Mouse (Mus musculus) gastrocnemius, postnatal 14 days (tissue): Measurements from ENCODE around the gene Dock9. TPM values are rescaled to one million over a fixed set of nuclear protein-coding genes. Genes with fewer than 3 reads are reported as not detected.

Experiments
- DNase-seq: peaks from one replicate; pipeline ENCODE4 v3.0.0; 2021; ENCODE audit warnings: mixed read lengths
- intact Hi-C: fragments of 180-260 bp; cut with DNase I; formaldehyde crosslinking; loops from one replicate; pipeline ENCODE4 v1.15.1; 2025; ENCODE audit warnings: low total_unique reads
- long read RNA-seq, 2 experiments: library from polyadenylated mRNA; stranded (forward); transcript quantifications; one replicate each; pipeline ENCODE4 v2.0.0; 2021
- total RNA-seq, 2 experiments: library from RNA; stranded (reverse); gene quantifications; 2 replicates each; pipeline ENCODE4 v1.2.3; 2021

Dock9 gene
- total RNA-seq: 10 to 100 TPM; 23.3 to 29.3 TPM
- long read RNA-seq, experiment 1, partial matches to known transcripts: 1 of 6 reads
- long read RNA-seq, experiment 1, other reads (novel, unspliced or antisense): 5 of 6 reads
- long read RNA-seq, experiment 2, partial matches to known transcripts: 0 of 1 reads
- long read RNA-seq, experiment 2, other reads (novel, unspliced or antisense): 1 of 1 reads

DNA sequence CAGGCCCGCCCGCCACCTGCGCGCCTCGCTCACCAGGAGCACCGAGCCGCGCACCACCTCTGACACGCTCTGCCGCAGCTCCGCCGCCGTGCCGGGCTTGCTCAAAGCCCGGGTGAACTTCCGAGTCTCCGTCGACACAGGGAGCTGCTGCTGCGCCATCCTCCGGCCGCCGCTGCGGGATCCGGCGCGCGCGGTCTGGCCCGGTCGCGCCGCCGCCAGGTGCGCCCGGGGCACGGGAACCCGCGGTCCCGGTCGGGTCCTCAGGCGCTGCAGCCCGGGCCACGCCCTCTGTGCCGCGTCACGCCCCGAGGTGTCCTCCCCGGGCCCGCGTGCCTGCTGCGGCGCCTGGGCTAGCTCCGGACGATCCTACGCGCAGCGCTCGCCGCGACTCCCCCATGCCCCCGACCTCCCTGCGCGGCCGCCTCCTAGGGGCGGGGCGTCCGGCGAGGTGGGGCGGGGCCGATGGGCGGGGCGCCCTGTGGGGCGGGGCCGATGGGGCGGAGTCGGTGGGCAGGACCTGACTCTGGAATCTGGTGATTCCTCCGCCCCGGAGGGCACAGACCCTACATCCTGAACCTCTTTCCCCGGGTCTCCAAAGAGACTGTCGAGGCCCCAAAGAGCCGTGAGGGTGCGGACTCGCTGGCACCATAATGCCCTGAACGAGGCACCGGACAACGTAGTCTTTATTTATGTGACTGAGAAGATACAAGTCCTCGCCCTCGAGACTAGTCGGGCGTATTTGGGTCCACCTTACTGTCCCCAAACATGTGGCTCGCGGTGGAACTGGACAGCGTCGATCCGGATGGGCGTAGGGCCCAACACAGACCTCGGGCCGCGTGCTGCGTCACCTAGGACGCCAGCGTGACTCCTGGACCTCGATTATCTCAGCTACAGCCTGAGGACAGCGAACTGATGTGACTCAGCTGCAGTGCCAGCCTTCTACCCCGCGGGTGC is at the start of gene Dock9:
Dock9 (minus strand) TSS at position 381 of the 954 bp plus-strand sequence.
- DNase-seq: peak; percentile 87
- intact Hi-C loops: no loop called here

DNA sequence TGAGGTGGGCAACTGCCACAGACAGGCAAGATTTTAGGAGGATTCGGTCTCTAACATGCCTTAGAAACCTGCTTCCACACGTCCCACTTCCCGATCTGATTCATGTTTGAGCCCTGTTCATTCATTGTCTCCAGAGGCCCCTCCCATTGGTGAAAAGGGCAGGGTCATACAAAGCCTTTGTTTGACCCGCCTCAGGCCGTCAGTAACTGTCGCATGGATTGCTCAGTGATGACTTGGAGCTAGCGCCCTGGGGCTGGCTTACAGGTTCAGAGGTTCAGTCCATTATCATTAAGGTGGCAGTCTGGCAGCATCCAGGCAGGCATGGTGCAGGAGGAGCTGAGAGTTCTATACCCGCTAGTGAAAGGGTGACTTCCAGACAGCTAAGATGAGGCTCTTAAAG is 46.8 kb upstream of the Dock9 start:
- no peak for DNase-seq
- intact Hi-C loops: no loop called here

DNA sequence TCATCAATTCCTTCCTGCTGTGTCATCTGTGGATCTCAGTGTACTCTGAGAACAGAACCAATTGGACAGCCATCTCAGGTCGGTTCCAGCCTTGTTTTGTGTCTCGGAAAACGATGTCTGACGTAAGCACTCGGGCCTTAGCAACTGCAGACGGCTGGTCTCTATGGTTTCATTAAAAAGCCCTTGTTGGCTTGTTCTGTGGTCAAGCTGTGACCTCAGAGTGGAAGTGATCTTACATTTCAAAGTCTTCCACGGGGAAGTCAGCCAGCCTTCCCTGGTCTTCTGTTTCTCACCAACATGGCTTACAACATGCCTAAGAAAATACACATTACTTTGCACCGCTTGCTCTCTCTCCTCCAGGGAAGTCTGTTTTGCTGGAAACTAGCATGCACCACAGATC is 42.6 kb upstream of the Dock9 start:
- no peak for DNase-seq
- intact Hi-C loops: no loop called here

DNA sequence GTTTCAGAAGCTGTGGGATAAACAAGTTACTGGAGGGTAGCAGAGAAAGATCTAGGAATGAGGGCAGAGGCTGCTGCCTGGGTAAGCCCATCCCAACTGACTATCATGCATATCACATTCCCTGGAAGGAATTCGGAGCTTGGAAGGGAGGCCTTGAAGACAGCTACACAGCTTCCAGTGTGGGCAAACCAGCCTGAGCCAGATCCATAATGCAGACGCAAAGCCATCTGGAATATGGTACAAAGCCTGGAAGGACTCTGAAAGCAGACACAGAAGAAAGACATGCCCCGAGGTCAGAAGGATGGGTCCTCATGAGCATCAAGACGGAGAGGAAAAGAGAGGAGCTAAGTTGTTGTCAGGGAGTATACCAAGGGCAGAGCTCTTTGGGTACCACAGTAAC is 40.5 kb upstream of the Dock9 start:
- intact Hi-C loops: no loop called here
- no peak for DNase-seq

DNA sequence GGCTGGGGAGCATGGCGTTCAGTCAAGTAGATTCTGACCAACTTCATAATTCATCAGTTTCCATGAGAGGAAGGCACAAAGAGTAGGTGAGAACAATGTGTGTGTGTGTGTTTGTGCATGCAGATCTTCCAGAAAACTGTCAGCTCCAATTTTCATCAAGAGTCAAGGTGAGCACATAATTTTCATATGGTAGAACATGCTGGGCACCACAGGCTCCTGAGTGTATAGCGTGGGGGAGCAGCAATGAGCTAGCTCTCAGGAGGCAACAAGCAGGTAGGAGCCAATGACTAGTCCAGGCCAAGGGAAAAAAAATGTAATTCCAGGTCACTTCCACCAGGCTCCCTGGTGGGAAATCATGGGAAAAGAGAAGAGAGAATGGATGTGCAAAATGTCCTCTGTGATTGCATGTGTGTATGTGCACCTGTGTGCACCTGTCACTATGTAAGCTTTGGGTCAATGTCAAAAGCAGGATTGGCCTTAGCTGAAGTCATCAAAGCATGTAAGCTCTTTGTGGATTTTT is 35.4 kb upstream of the Dock9 start:
- intact Hi-C loops: no loop called here
- no peak for DNase-seq

DNA sequence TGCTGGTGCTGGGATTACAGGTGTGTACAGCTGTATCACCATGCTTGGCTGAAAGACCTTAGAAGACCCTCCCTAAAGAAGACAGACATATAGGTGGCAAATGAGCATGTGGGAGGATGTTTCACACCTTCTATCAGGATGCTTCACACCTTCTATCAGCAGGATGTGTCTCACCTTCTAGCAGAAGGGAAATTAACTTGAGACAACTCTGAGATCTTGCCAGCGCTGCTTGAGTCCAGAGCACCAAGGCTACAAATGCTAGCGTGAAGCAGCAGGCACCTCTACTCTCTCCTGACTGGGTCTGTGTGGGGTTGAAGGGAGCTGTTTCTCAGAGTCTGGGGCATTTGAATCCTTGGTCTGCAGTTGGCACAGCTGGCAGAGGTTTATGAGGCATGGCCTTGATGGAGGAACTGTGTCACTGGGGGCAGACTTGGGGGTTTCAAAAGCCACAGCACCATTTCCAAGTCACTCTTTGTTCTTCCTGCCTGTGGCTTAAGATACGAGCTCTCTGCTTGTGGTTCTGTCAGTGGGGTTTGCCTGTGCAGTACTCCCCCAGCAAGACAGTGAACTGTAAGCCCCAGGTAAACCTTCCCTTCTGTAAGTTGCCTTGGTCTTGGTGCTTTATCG is 32.3 kb upstream of the Dock9 start:
- intact Hi-C loops: no loop called here
- DNase-seq: no peak

DNA sequence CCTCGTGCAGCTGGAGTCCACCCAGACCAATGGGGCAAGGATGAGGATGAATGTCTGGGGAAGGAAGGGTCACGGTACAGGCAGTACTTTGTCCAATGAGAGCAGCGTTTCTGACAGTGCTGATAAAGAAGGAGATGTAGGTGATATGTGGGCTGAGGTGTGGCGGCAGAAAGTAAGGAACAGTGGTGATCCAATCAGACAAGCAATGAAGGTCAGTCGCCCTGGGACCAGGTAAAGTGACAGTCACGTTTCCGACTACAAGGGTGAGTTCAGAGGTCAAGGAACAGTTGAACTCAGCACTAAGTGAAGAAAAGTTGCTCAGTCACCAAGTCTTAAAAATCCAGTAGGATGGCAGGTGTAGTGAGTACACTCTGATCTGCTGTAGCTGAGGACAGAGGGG is 29.5 kb upstream of the Dock9 start:
- intact Hi-C loops: no loop called here
- no peak for DNase-seq

DNA sequence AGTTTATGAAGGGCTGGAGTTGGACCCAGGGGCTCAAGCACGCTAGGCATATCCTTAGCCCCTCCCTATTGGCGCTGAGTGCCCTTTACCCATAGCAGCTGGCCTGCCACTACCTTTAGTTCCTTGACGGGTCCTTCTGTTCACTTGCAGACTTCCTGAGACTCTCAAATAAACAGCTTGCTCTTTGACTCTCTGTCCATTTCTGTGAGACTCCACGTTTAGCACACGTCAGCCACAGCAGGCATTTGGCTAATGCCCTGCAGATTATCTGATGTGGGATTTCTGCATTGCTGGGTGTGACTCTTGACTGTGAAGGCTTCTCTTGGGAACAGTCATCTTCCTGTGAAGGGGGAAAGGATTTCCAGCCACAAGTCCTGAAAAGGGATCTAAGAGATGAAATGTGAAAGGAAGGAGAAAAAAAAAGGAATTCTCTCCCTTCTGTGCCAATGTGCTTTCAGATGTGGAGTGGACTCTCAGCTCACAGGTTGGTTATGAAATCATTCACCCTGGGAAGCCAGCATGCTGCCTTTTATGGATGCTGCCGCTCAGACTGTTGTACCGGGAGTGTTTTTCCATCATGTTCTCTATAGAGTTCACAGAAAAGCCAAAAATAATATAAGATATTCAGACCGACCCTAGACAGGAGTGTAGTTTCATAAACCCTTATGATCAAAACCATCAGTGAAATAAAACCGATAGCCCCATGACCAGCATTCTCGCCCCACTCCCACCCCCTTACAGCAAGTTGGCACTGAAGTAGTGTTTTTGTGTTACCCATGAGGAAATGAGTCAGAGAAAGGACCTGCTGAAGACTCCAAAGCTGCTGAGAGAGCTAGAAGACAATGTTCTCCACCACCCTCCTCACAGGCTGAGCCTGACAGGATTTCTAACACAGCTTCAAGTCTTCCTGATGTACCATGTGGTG is 28.1 kb upstream of the Dock9 start:
- intact Hi-C loops: no loop called here
- no peak for DNase-seq

DNA sequence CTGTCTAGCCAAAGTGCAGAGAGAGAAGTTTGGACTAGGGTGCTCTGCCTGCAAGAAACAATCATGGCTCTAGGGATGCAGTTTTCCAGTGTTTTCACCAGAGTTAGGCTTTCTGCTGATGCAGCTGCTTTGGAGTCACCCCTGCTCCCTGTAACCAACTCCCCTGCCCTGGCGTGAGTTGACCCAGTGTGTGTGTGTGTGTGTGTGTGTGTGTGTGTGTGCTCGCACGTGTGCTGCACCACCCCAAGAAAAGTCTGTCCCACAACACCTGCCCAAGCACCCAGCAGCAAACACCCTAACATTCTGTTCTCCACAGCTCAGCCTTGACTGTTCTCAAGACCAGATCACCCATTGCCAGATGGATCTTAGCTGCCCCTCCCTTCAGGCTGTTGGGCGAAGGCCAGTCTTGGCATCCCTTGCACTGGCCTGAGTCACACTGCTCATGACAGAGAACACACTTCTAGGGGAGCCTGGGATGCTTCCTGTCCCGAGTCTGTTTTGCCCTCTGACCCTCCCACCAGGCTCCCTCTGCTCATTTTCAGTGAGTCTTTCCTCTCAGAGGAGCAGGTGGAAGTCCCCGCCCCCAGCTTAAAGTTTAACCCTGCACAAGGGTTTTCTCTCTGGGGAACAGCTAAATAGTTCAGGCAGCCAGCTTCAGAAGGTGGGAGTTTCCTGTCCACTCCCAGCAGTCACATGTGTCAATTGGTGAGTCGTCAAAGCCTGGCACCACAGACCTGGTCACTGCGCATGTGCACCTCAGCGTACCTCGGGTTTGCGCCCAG is 26.9 kb upstream of the Dock9 start:
- DNase-seq: peak; percentile 82
- intact Hi-C loops: no loop called here

DNA sequence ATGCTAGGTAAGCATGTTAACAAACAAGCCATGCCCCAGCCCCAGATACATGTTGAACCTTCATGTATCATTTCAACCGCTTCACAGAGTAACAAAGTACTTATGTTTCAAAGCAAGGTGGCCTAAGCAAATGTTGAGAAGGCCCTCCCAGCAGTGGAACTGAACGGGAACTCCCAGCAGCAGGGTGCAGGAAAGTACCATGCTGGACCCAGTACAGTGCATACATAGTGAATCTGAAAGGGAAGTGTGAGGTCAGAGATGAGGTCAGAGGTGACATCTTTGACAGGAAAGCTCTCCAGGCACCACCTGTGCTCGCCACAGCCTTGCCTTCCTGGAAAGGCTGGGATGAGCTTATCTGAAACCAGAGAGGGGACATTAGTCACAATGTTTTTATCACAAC is 25.4 kb upstream of the Dock9 start:
- intact Hi-C loops: no loop called here
- no peak for DNase-seq

DNA sequence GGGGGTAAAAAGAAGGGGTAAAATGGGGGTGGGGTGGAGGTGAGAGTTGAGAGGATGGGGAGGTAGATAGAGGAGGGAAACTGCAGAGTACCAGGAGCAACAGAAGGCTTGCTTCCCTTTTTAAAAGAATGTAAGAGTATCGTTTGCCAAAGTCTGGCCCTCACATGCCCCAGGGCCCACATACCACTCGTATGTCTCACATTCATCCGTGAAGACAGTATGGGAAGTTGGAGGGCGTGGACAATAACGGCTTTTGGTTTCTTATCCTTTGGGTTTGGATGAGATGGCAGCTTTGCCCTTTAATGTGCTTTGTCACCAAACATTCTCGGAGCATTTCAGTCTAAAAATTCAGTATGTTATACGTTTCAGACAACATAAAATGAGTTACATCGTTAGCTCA is 24.9 kb upstream of the Dock9 start:
- no peak for DNase-seq
- intact Hi-C loops: no loop called here

DNA sequence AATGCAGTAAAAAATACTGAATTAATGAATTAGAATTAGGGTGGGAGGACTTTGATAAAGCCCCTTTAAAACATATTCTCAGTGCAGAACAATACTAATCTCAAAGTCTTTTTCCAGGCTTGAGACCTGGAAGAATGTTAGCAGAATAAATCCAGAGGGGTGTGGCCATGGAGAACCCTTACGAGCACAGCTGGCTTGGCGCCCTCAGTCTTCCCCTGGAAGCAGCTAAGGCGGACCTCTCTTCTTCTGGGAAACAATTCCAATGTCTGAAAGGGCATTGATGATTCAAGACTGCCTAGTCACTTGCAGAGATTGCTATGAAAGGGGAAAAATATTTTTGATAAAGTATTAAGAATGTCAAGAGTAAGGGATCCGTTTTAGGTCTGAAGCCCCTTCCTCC is 9.2 kb upstream of the Dock9 start:
- peak; percentile 54 for DNase-seq

DNA sequence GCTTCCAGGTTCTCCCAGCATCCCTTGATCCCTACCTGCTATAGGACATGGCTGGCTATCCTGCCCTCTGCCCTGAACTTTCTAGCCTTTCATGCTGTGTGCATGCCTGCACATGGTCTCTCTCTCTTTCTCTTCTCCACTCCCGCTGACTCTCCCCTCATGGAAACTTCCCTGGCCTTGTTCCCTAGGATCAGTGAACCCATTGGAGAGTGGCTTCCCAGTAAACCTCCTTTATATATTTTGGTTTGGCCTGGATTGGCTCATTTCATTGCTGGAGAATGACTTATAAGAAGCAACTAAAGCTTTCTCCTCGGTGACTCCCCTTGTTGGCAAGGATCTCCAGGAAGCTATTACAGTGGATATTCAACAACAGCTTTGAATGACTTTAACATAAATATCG is 8.7 kb upstream of the Dock9 start:
- intact Hi-C loops: no loop called here
- DNase-seq: no peak

More for the DNA sequence above, 9.2 kb upstream of the Dock9 start:
- intact Hi-C loops: no loop called here

DNA sequence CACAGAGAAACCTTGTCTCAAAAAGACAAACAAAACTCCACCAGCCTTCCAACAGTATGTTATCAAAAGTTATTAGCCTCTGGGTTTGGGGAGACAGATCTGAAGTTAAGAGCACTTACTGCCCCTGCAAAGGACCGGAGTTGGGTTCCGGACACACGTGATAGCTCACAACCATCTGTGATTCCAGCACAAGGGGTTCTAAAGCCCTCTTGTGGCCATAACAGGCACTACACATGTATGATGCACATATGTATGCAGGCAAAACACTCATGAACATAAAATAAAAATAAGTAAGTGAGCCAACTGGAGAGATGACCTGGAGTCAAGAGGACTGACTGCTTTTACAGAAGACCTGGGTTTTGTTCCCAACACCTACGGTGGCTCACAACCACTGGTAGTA is 6.8 kb upstream of the Dock9 start:
- DNase-seq: no peak
- intact Hi-C loops: no loop called here

DNA sequence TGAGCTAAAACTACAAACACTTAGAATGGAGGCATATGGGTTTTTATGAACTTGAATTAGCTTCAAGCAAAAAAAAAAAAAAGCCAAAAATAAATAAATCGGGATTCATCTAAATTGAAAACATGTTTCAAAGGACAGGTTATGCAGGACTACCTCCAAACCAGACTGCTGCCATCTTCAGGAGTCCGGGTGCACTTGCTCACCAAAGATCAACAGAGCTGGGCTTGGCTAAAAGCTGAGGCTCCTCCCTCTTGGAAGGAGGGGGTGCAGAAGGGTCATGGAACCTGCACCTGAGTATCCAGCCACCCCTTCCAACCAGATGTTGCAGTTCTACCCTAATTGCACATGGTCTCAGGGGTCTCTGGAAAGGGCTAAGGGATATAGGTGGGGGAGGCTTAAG is 3.3 kb upstream of the Dock9 start:
- no peak for DNase-seq
- intact Hi-C loops: no loop called here

DNA sequence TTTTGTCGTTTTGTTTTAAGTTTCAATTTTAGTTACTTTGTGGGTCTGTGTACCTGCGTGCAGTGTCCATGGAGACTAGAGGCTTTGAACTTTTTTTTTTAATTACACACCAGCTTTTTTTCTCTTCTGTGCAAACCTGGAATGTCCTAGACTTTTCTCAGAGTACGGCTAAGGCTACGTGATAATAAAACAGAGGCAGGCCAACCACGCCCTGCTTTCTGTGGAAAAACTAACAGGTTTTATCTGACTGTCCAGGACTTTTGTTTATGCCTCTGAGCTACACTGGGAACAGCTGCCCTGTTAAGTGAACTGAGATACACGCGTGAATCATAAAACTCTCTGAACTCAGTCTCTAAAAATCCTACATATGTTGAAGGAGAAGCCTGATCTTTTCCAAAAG is 1.5 kb upstream of the Dock9 start:
- no peak for DNase-seq
- intact Hi-C loops: no loop called here

DNA sequence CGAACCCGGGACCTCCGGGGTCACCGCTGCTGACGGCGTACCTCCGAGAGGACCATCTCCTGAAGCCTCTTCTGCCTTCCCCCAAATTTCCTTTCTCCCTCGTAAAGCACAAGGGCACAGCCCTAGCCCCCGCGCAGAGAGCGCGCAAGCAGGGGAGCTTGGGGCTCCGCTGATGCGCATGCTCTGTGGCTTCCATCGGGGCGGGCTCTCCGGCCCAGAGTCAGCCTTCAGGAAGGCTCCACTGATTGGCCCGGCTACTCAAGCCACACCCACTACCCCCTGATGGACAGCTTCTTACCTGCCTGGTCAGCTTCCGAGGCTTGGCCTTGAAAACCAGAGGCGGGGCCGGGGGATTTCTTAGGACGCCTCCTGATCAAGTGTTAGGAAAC is 768 bp upstream of the Dock9 start:
- peak; percentile 89 for DNase-seq
- intact Hi-C loops: no loop called here

DNA sequence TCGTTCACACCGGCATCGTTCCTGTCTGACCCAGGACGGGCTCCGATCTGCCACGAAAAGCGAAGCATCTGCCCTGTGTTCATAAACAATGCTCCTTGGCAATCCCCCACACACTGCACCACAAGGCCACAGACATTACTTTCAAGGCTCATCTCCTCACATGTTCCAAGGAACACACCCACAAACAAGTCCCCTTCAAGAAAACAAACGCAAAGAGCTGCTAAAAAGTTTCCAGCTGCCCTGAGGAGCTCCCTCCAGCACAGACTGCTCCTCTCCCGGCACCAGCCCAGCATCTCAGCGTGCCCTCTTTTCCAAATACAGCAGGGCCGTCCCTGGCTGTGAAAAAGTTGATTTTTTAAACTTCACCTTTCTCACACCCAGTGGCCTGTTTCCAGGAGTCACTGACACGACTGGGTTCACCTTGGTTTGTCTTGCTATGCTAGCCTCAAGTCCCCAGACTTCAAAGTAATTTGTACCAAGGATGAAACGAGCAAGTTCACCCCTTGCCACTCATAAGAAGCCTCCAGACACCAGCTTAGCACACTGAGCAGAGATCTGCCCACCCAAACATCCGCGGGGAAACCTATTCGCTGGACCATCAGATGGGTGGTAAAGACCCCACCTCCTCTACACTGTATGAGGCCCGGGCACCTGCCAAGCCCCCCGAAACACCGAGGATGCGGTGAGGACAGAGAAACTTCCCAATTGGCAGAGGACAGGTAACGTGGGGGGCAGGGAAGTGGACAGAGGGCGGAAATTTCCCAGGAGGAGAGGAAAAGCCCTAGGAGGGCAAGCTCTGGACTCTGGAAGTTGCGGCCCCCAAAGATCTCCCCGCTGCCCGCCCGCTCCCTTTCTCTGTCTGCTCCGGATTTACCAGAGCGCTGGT is 823 bp downstream of the Dock9 start:
- DNase-seq: peak; percentile 32
- intact Hi-C loops: no loop called here
